Mouse (Mus musculus): Measurements from ENCODE around the gene Ptma.

DNA sequence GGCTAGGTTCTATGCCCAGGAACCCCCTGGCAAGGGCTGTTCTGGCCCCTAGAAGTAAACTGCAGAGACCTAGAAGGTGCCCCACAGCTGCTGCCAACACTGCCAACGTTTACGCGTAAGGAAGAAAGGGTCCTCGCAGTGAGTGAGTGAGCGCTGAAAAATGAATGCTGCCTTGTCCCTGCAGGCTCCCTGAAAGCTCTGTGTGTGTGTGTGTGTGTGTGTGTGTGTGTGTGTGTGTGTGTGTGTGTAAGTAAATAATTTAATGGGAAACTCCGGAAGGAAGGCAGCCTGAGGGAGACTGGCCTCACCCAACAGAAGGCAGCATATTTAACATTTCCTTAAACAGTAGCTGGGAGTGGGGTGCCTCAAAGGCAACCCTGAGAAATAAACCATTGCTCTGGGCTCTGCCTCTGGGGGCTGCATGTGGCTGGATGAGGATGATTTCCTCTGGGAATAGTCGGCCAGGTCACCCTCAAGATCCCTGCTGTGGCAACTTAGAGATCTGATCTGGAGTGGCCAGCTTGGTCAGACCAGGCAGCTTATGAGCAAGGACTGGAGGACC lies 34.9 kb upstream of the Ptma start:
- TF ChIP-seq CTCF (IDR thresholded peaks at IDR 0.05; ENCODE audit: low read depth) (no peak), EP300 (IDR thresholded peaks at IDR 0.05; ENCODE audit: low read depth) (no peak)
